Mouse (Mus musculus) E14TG2a.4 (cell line): ENCODE measurements around the gene AC124502.3.

Source experiments
- H3K27me3 ChIP-seq: 2 replicates; pipeline ENCODE4 v1.6.1; 2014; ENCODE audit warnings: low read length, control low read depth; ENCODE audit not compliant: insufficient read depth
- H3K36me3 ChIP-seq: 2 replicates; pipeline ENCODE4 v1.6.1; 2014; ENCODE audit warnings: low read length, control low read depth; ENCODE audit not compliant: insufficient read depth
- H3K4me1 ChIP-seq: replicated peaks from 2 replicates; pipeline ENCODE4 v1.6.1; 2014; ENCODE audit warnings: low read depth, low read length, control low read depth
- H3K4me3 ChIP-seq: replicated peaks from 2 replicates; pipeline ENCODE4 v1.5.1; 2014; ENCODE audit warnings: mild to moderate bottlenecking, low read length
- H3K9me3 ChIP-seq: 2 replicates; pipeline ENCODE4 v1.6.1; 2014; ENCODE audit warnings: low read length, control low read depth
- CTCF ChIP-seq: conservative IDR thresholded peaks from 2 replicates; pipeline ENCODE4 v1.5.1; 2014; ENCODE audit warnings: low read length
- NANOG ChIP-seq: IDR thresholded peaks from 2 replicates; pipeline ENCODE4 v1.6.1; 2014; ENCODE audit warnings: borderline replicate concordance, low read length, mixed read lengths
- POU5F1 ChIP-seq: IDR thresholded peaks from 2 replicates; pipeline ENCODE4 v1.6.1; 2014; ENCODE audit warnings: low read length, borderline replicate concordance

AC124502.3 gene

DNA sequence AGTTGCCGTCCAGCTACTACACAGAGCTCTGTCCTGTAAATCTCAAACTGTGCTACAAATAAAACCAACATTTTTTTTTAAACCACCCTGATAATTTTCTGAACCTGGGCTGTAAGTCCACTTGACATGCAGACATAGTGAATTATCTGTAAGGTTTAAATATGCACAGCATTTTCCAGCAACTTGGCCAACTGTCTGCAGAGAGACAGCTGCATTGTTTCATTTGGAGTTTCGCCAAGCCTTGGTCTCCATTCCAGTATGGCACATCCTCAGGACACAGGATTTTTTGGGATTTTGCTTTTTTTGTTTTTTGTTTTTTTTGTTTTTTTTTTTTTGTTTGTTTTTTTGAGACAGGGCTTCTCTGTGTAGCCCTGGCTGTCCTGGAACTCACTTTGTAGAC is 17.3 kb upstream of the AC124502.3 start:
- TF ChIP-seq NANOG (no peak), POU5F1 (no peak), CTCF (no peak)
- peaks cover 55% of the 10 kb centered on the region for H3K4me1 ChIP-seq
- peaks cover 12% of the 10 kb centered on the region for H3K36me3 ChIP-seq
- H3K27me3 ChIP-seq, result no peaks in the 10 kb centered on the region; the same call in 1 of the 2 replicates
- no peaks in the 10 kb centered on the region for H3K9me3 ChIP-seq
- no peak overlapping the region for H3K4me3 ChIP-seq

DNA sequence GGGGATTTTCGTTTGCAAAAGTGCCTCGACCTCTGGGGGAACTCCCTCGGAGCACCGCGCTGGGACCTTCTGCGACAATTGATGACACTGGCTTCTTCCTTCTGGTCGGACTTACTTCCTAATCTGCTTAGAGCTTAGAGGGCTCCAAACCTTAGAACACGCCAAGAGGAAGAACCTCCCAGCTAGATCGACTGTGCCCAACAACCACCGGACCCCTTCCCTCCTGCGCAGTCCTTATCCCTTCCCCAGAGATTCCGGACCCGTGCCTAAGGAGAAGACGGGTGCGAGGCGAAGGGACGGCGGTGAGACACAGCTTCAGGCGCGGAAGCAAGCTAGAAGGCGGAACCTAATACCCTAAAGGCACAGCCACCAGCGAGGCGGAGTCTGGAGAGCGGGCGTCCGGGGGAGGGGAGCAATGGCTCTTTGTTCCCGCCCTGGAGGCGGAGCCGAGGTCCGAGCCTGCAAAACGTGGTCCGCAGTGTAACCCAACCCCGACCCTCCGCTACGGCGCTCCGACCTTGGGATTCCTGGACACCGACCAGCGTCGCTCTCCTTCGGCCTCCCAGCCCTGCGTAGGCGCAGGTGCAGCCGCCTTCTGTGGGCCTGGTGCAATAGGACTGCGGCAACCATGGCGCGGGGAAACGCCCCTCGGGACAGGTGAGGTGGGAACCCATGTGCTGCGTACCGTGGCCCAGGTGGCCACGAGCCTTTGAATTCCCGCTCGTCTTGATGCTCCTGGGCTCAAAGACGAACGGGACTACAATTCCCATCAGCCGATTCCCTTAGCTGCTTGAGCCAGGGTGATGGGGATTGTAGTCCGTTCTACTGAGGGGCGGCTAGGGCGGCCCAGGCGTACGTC is 14.8 kb upstream of the AC124502.3 start, which contains the start of gene Slc29a2:
TSS of gene Slc29a2 (plus strand) at position 240 of the 859 bp plus-strand sequence.
- no peaks in the 10 kb centered on the region for H3K9me3 ChIP-seq
- peaks cover 36% of the 10 kb centered on the region for H3K36me3 ChIP-seq
- no peak; the same call in 1 of the 2 replicates for TF ChIP-seq POU5F1
- no peak for TF ChIP-seq NANOG
- no peak for TF ChIP-seq CTCF
- H3K27me3 ChIP-seq, result no peaks in the 10 kb centered on the region; the same call in 1 of the 2 replicates
- H3K4me1 ChIP-seq, result peaks cover 33% of the 10 kb centered on the region
- H3K4me3 ChIP-seq, result peak within 1 kb of the TSS; percentile 85

DNA sequence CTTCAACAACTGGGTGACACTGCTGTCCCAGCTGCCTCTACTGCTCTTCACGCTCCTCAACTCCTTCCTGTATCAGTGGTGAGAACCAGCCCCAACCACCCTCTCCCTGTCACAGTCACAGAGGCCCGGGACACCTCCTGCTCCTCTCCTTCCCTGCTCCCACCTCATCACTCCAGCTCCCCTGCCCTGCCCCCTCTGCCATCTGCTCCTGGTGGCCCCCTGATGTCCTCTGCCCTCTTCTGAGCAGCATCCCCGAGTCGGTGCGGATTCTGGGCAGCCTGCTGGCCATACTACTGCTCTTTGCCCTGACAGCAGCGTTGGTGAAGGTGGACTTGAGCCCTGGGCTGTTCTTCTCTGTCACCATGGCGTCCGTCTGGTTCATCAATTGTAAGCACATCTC is 12.6 kb upstream of the AC124502.3 start:
- Histone ChIP-seq H3K9me3 (no peaks in the 10 kb centered on the region), H3K36me3 (peaks cover 59% of the 10 kb centered on the region), H3K27me3 (no peaks in the 10 kb centered on the region; the same call in 1 of the 2 replicates), H3K4me1 (peaks cover 28% of the 10 kb centered on the region), H3K4me3 (no peak overlapping the region)
- TF ChIP-seq NANOG, result no peak
- no peak for TF ChIP-seq POU5F1
- no peak for TF ChIP-seq CTCF

DNA sequence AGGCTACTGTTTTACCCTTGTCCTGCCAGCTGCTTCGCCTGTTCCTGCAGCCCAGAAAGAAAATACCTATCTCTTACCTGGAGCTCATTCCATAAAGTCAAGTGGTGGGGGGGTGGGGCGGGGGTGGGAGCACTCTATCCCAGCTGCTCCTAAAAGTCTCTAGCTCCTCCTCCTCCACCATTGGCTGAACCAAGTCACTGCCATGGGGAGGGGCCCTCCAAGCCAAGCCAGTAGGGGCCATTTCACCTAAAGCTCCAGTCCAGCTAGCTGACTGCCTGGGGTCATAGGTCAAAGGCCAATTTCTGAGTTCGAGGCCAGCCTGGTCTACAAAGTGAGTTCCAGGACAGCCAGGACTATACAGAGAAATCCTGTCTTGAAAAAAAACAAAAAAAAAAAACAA is 6.0 kb upstream of the AC124502.3 start:
- Histone ChIP-seq H3K27me3 (peaks cover 14% of the 10 kb centered on the region), H3K9me3 (no peaks in the 10 kb centered on the region), H3K4me1 (peaks cover 28% of the 10 kb centered on the region), H3K36me3 (peaks cover 45% of the 10 kb centered on the region), H3K4me3 (no peak overlapping the region)
- no peak for TF ChIP-seq POU5F1
- no peak for TF ChIP-seq CTCF
- no peak for TF ChIP-seq NANOG

DNA sequence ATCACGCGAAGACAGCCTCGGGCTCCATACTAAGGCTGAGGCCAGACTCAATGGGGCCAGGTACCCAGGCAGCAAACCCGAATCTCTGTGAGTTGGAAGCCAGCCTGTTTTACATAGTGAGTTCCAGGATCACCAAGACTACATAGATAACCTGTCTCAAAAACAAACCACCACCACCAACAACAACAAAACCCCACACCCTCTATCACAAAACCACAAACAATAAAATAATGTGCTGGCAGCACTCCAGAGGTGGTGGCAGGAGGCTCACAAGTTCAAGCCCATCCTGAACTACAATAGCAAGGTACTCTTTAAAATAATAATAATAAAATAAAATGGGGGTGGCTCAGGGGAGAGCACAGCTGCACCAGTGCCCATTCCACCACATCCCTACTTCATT is 2.1 kb upstream of the AC124502.3 start:
- Histone ChIP-seq H3K9me3 (no peaks in the 10 kb centered on the region), H3K4me3 (no peak overlapping the region), H3K4me1 (peaks cover 54% of the 10 kb centered on the region), H3K36me3 (peaks cover 6% of the 10 kb centered on the region), H3K27me3 (peaks cover 31% of the 10 kb centered on the region)
- no peak for TF ChIP-seq NANOG
- TF ChIP-seq POU5F1, result no peak
- no peak for TF ChIP-seq CTCF

DNA sequence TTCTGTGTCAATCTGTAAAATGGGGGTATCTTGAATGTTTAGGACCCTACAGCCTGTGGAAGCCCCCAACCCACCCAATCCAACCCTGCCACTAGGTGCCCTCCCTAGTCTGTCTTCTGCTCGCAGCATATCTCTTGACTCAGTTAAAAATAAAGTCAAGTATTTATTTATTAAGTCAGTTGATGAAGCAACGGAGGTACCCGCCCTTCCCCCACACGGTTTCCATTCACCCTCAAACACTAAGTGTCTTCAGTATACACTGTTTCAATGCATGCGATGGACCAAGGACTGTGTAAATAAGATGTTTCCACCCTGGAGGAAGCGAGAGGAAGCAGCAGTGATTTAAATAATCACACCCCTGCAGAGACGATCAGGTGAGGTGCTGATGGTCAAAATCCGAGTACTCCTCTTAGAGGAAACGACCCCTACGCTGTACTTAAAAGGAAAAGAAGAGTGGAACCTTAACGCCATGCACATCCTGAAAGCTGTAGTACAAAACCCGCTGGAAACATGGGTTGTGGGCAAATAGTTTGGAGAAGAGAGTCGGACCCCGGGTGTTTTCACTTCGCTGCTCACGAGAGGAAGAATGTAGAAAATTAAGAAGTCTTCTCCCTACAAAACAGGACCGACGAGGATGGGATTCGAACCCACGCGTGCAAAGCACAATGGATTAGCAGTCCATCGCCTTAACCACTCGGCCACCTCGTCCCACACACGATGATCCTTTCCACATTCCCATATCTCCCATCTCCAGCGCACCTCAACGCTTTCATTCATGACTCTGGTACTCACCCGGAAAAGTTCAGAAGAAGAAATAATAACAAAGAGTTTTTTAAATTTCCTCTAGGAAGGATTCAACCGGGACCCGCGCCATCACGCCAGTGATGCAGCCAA is 766 bp upstream of the AC124502.3 start:
- peaks cover 6% of the 10 kb centered on the region for H3K36me3 ChIP-seq

DNA sequence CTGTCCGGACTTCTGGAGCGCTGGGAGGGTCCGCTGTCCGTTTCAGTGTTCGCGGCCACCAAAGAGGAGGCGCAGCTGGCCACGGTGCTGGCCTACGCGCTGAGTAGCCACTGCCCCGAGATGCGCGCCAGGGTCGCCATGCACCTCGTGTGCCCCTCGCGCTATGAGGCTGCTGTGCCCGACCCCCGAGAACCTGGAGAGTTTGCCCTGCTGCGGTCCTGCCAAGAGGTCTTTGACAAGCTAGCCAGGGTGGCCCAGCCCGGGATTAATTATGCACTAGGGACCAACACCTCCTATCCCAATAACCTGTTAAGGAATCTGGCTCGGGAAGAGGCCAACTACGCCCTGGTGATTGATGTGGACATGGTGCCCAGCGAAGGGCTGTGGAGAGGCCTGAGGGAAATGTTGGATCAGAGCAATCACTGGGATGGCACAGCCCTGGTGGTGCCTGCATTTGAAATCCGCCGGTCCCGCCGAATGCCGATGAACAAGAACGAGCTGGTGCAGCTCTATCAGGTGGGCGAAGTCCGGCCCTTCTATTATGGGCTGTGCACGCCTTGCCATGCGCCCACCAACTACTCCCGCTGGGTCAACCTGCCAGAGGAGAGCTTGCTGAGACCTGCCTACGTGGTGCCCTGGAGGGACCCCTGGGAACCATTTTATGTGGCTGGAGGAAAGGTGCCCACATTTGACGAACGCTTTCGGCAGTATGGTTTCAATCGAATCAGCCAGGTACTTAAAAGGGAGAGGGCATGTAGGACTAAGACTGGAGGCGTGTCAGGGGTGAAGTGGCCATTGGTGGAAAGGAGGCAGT is 817 bp downstream of the AC124502.3 start:
- Histone ChIP-seq H3K4me3 (peak overlapping the region; percentile 88), H3K27me3 (peaks cover 31% of the 10 kb centered on the region), H3K9me3 (no peaks in the 10 kb centered on the region), H3K4me1 (peaks cover 72% of the 10 kb centered on the region), H3K36me3 (peaks cover 19% of the 10 kb centered on the region)
- TF ChIP-seq NANOG, result no peak
- TF ChIP-seq CTCF, result no peak
- TF ChIP-seq POU5F1, result no peak

More for the DNA sequence above, 766 bp upstream of the AC124502.3 start:
- Histone ChIP-seq H3K4me1 (peaks cover 56% of the 10 kb centered on the region), H3K9me3 (no peaks in the 10 kb centered on the region), H3K4me3 (peak overlapping the region; percentile 88), H3K27me3 (peaks cover 31% of the 10 kb centered on the region)
- TF ChIP-seq NANOG (peak; percentile 67; the same call in 1 of the 2 replicates), CTCF (no peak)
